Mouse (Mus musculus): ENCODE measurements at regions not wholly inside any gene's neighbourhood (a gene's known extent, or its start where the extent isn't known, plus 50 kb on each side); places are given as distances from the start of the nearest gene placed in this dataset.

DNA sequence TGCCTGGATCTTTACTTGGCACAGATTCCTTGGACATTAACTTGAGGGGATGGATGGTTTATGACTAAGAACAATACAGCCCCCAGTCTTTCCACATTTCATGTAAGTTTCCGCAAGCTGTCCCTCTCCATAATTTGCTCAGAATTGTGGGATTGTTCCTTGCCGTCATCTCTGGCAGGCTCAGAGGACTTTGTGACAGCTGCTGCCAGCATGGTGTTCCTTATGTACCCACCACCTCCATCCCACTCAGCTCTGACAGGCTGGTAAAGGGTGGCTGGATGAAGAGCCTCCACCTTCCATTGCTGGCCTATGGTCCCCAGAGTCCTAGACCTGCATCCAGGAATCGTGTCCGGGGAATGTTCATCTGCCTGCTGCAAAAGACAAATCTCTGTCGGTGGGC, 119.1 kb downstream of the Erv3 start:
- in situ Hi-C loops (cut with MboI, MseI): no loop called here

GRCm38 (mm10) chr2:131739022-131739421, 120.5 kb downstream of the Erv3 start:
- in situ Hi-C loops (cut with MboI, MseI): no loop called here

GRCm38 (mm10) chr2:131734740-131735378, 124.7 kb downstream of the Erv3 start:
- in situ Hi-C loops (cut with MboI, MseI): no loop called here

DNA sequence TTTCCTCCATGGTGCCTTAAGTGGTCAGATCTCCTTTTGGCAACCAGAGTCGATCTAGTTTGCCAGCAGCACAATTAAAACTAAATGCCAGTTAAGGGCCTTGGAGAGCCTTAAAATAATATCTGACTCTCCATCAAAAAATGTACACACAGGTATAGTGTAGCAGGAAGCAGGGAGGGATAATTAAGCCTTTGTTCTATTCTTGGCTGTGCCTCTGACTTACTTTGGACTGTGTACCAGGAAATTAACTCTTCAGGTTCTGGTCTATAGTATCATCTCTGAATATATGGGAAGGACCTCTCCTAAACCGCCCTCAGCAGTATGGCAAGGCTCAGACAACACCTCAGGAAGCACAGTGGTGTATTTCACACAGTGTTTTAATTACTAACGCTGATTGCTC, 133.0 kb downstream of the Erv3 start:
- in situ Hi-C loops (cut with MboI, MseI): no loop called here

DNA sequence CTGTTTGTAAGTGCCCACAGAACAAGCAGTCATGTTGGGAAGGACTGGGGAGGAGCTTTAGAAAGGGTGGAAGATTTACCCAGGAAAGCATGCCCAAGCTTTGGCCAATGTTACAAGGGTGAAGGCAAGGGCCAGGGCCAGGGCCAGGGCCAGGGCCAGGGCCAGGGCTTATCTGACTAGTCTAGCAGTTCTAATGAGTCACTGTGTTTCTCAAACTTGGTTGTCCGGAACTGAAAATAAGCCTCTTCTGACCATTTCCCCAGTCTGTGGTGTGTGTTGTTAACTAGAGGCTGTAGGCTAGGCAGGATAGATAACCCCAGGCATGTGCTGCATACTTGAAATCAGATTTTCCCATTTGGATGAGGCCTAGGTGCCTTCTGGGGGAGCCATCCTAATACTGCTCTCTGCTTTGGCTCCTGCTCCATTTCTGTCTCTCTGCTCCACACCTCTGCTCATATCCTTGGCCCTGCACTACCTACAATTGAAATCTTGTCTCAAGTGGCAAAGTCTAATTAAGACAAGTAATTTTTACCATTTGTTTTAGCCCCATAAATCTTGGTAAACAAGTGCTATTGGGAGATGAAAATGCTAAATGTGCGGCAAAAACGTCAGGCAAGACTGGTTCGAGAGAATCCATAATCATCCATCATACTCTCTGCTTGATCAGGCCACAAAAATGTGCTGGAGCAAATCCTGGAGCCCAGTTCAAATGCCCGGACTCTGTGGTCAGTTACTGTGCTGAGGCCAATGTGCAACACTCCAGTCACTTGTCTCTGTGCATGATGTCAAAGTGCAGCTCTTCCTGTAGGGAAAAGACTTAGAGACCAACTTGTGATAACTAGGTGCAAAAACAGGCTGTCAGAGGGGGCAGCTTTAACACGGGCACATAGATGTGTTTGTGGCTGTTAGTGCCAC, 137.7 kb downstream of the Erv3 start:
- in situ Hi-C loops (cut with MboI, MseI): no loop called here

DNA sequence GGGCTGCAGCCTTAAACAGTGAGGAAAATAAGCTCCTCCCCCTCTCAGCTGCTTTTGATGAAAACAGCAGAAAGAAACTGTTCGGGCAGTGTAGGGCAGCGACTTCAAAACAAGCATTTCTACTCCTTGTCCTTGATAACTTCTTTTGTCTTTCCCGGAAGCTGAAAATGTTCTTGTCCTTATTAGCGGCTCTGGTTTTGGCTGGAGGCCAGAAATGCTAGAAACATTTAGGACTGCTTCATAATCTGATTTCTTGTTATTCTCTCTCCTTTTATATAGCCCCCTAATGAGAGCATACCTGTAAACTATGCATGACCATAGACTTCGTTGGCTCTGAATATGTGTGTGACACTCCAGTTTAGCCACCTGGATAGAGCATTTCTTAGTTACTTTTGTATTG, 142.0 kb downstream of the Erv3 start:
- in situ Hi-C loops (cut with MboI, MseI): no loop called here

DNA sequence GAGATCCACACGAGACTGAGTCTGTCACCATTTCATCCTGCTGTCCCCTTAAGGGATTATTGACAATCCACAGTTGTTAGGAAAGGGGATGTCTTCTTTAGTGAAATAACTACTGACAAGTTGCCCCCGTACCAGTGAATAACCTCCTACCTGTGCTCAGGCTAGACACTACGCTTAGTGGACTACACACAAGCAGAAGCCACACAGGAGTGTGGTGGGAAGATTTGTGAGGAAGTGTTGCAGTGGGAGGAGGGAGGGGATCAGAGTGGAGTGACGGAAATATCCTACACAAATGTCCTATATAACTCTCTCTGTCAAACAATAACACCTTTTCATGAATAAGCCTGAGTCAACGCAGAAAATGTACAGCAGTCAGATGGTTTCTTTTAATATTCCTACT, 142.7 kb downstream of the Erv3 start:
- in situ Hi-C loops (cut with MboI, MseI): no loop called here

DNA sequence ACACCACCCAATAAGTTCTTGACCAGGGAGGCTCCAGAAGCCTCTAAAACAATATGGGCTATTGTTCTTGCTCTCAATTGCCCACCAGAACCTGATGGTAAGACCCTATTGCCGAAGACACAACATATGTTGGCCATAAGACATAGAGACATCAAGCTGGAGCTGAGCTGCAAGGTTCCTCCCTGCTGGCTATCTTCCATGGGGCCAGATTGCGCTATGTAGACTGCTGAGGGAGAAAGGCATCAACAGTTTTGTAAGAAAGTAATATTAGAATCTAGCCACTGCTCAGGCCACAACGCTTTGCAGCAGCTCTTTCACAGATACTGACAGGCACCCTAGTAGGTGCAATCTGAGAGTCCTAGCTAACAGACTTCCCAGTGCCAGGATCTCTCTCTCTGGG, 144.2 kb downstream of the Erv3 start:
- in situ Hi-C loops (cut with MboI, MseI): no loop called here

GRCm38 (mm10) chr2:131711886-131712285, 147.7 kb downstream of the Erv3 start:
- in situ Hi-C loops (cut with MboI, MseI): no loop called here

GRCm38 (mm10) chr2:131706565-131706964, 144.5 kb upstream of the Adra1d start:
- in situ Hi-C loops (cut with MboI, MseI): no loop called here

- in situ Hi-C loops (cut with MboI, MseI): no loop called here
Observed at GRCm38 (mm10) chr2:131704406-131704805, 142.3 kb upstream of the Adra1d start.

GRCm38 (mm10) chr2:131702146-131702545, 140.1 kb upstream of the Adra1d start:
- in situ Hi-C loops (cut with MboI, MseI): no loop called here

- in situ Hi-C loops (cut with MboI, MseI): no loop called here
Observed at GRCm38 (mm10) chr2:131699798-131700197, 137.7 kb upstream of the Adra1d start.

- in situ Hi-C loops (cut with MboI, MseI): no loop called here
Observed at GRCm38 (mm10) chr2:131698008-131698965, 136.2 kb upstream of the Adra1d start.

- in situ Hi-C loops (cut with MboI, MseI): no loop called here
Observed at GRCm38 (mm10) chr2:131696307-131696706, 134.2 kb upstream of the Adra1d start.

- in situ Hi-C loops (cut with MboI, MseI): no loop called here
Observed at GRCm38 (mm10) chr2:131689996-131690395, 127.9 kb upstream of the Adra1d start.

GRCm38 (mm10) chr2:131688282-131688681, 126.2 kb upstream of the Adra1d start:
- in situ Hi-C loops (cut with MboI, MseI): no loop called here

DNA sequence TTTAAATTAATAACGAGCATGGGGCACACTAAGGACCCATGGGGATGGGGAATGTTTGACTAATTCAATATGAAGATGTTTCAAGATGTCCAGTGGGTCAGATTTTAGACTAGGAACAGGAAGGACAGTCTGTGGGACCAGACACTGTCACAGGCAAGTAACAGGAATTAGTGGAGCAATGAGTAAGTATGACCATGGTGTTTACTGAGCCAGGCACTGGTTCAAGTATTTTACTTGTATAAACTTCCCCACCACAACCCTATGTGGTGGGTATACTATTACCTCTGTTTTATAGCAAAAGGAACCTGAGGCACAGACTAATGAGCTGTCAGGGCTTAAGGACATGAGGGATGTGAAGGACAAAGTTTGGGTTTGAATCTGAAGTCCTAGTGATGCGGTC, 125.4 kb upstream of the Adra1d start:
- in situ Hi-C loops (cut with MboI, MseI): no loop called here

DNA sequence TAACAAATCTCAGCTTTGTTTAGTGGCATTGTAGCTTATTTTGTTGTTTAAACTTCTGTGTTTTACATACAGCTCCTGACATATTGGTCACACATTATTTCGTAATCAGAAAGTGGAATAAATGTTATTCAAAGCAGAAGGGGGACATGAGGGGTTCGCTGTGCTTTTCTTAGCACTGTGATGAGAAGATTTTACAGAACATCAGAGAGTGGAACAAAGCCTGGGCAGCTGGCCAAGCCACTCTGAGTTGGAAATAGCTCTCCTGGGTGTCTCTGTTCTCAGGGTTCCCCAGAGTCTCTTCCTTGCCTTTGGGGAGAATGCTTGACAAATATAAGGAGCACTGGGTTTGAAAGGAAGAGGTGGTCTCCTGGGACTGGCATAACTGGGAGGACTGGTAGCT, 124.7 kb upstream of the Adra1d start:
- in situ Hi-C loops (cut with MboI, MseI): no loop called here

- in situ Hi-C loops (cut with MboI, MseI): no loop called here
Observed at GRCm38 (mm10) chr2:131685326-131685725, 123.2 kb upstream of the Adra1d start.

- in situ Hi-C loops (cut with MboI, MseI): no loop called here
Observed at GRCm38 (mm10) chr2:131683734-131684133, 121.7 kb upstream of the Adra1d start.

- in situ Hi-C loops (cut with MboI, MseI): no loop called here
Observed at GRCm38 (mm10) chr2:131678484-131678883, 116.4 kb upstream of the Adra1d start.

Data from T-helper 17 cell (primary cell).